Mouse (Mus musculus): ENCODE data around the gene Hoxa13. TPM values are rescaled to one million over a fixed set of nuclear protein-coding genes. Genes with fewer than 3 reads are reported as not detected.

Gene Hoxa13
- polyA plus RNA-seq, 1 experiment from 2014 or later, result not detected

DNA sequence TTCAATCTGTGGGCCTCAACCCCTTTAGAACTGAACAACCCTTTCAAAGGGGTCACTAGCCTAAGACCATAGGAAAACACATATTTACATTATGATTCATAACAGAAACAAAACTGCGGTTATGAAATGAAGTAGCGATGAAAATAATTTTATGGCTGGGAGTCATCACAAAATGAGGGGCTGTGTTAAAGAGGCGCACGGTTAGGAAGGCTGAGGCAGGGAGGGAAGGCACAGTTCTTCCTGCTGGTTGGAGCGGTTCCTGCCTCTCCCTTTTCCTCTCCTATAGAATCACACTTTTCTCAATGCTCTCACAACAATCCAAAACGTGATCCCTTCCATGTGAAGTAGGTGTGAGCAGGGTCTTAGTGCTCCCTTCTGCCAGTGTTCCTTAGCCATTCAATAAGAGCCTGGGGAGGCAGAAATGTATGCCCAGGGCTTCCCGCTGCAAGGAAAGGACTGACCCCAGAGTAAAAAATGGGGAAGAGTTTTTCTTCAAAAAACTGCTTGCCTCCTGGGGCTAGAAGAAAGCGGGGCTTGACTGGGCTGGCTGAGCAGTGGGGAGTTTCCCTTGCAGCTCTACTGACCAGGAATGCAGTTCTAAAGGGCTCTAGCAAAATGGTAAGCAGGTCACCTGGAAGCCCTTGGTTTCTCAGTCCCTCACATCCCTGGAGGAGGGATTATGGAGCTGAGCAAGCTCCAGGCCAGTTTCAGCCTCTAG lies 15.0 kb upstream of the Hoxa13 start:
- Histone ChIP-seq H3K36me3 (ENCODE audit: inconsistent target) (no peaks in the 10 kb centered on the region), H3K4me3 (ENCODE audit: inconsistent target) (no peak overlapping the region), H3K27ac (no peak overlapping the region), H3K79me2 (ENCODE audit: inconsistent target) (no peaks in the 10 kb centered on the region)
- 49% methylated on average over 8 of the region's 8 CpGs for WGBS (ENCODE audit: missing documents)

DNA sequence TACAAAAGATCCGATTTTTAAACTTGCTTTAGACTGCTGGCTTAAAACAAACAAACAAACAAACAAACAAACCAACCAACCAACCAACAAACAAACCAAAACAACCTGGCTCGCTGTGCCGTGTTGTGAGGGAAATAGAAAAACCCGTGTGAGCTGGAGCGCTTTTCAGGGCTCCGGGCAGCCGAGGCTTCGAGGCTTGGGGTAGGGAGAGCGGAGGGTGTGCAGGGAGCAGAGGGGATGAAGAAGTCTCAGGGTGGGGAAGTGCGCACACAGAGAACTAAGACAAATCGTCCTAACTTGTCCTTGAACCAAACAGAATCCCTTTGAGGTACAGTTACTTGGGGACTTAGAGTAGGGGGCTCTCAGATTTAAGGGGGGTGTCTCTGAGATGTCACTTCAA lies 13.9 kb upstream of the Hoxa13 start:
- Histone ChIP-seq H3K27ac (no peak overlapping the region), H3K79me2 (ENCODE audit: inconsistent target) (no peaks in the 10 kb centered on the region), H3K4me3 (ENCODE audit: inconsistent target) (no peak overlapping the region), H3K36me3 (ENCODE audit: inconsistent target) (no peaks in the 10 kb centered on the region)
- 14% methylated on average over 11 of the region's 11 CpGs for WGBS (ENCODE audit: missing documents)

DNA sequence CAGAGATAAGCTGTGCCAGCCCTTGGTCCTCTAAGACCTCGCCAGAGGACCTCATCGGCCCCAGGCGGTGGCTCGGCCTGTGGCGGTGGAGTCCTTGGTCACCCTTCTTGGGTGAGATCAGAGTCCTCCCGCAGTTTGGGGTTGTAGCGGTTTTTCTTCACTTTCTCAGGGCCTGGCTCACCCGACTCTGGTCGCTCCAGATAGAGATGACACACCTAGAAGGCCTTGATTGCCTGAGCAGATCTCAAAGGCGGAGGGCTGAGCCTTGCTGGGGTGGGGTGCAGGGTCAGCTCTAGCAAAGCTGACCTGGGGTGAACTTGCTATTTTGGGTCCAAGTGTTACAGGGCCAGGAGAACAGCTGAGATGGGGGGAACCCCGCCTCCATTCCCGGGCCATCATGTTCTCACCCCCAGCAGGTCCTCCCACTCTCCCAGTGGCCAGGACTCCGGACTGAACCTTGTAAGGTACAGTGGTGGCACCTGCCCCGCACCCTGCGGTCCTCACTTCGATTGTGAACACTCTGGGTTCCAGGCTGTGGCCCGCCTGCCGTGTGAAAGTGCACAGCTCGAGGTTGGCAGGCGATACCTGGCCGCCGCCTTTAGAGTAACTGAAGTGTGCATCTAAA lies 13.1 kb upstream of the Hoxa13 start:
- H3K79me2 ChIP-seq (ENCODE audit: inconsistent target), result no peaks in the 10 kb centered on the region
- no peak overlapping the region for H3K27ac ChIP-seq
- no peaks in the 10 kb centered on the region for H3K36me3 ChIP-seq (ENCODE audit: inconsistent target)
- WGBS (ENCODE audit: missing documents), result 24% methylated on average over 22 of the region's 22 CpGs
- H3K4me3 ChIP-seq (ENCODE audit: inconsistent target), result no peak overlapping the region

DNA sequence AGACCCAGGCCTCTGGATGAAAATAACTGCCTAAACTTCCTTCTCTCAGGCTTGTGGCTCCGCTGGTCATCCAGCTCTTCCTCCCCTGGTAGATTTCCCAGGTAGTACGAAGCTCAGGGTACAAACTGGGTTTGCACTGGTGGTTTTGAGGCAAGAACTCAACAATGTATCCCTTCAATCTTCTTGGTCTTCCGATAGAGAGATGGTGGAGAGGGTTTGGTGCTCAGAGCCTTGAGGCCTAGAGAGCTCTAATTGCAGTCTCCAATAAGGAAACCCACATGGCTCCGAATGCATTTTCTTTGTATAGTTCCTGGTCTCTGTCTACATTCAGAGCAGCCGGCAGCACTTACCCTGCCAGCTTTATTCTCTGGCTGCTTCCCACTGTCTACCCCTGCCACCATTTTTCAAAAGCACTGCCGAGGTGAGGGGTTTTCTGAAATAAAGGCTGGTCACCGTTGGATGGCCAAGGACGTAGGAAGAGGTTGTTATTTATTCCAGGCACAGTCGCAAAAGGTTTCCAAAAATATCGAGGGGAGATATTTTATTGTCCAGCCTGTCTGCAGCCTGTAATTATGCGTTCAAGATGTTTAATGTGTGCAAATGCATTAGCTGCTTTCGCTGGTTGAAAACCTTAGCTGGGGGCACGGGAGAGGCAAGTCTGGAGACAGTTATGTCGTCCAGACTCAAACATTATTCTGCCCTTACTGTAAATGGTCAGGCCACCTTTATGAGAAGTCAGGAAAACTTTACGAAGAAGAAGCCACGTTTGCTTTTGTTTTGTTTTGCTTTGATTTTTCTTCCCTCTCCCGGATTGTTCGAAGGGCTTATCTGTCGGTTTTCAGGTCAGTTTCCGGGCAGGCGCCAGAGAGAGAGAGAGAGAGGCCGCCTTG lies 12.3 kb upstream of the Hoxa13 start:
- Histone ChIP-seq H3K79me2 (ENCODE audit: inconsistent target) (no peaks in the 10 kb centered on the region), H3K27ac (no peak overlapping the region), H3K36me3 (ENCODE audit: inconsistent target) (no peaks in the 10 kb centered on the region), H3K4me3 (ENCODE audit: inconsistent target) (no peak overlapping the region)
- 37% methylated on average over 22 of the region's 22 CpGs for whole genome bisulfite sequencing (ENCODE audit: missing documents)

DNA sequence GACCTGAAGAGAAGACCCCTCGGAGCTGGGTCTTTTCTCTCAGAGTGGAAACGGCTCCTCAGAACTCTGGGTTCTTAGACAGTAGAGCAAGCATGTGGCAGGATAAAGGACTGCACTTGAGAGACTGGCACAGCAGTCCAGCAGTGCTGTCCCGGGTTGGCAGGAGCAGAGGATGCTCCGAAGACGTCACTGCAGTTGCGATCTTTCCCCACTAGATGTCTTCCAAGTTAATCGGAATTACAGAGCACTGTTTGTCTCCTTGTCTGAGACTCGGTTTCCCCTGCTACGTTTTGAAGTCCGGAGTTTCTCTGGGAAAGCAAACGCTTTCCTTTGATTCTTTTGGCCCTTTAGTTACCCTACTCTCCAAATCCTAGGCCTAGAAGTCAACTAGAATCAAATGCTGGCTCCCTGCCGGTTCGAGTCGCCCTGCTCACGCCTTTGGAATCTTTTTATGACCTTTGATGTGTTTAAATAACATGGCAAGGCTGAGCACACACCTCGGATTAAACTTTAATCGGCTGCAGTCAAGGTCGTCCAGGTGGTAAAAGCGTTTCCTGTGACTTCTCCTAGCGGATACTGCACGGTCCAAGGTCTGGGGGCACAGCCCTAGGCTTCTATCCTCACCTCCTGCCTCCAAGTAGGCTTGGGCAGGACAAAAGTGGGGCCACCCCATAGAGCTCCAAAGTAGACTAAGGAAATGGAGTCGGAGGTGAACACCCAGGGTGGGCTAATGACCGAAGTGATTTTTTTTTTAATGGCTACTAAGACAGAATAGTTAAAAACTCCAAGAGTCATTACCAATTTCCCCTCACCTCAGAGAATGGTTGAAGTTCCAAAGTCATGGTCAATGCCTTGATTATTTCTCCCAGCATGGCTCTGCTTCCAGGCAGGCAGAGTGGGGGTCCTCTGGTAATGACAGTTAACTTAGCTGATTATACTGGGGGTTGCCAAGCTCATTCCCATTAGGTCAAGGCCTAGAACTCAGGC lies 10.1 kb upstream of the Hoxa13 start:
- 24% methylated on average over 23 of the region's 23 CpGs for WGBS (ENCODE audit: missing documents)
- H3K27ac ChIP-seq, result no peak overlapping the region
- H3K4me3 ChIP-seq (ENCODE audit: inconsistent target), result no peak overlapping the region
- no peaks in the 10 kb centered on the region for H3K36me3 ChIP-seq (ENCODE audit: inconsistent target)
- H3K79me2 ChIP-seq (ENCODE audit: inconsistent target), result no peaks in the 10 kb centered on the region

DNA sequence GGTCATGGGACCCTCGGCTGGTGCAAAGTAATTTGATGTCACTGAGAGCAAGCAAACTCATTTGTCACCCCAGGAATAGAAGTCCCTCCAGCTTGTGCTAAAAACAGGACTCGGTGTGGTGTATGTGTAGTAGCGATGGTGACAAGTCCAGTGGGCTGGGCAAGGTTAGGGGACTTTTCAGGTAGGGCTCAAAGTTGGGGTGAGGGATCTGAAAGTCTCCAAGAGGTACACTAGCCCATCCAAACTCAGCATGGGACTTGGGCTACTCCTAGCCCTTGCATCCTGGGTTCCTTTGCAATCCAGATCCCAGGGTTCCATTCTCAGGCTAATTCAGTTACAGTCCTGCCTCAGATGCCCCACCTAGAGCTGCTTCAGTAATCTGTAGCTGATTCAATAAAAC lies 8.1 kb upstream of the Hoxa13 start:
- WGBS (ENCODE audit: missing documents), result 31% methylated on average over 3 of the region's 3 CpGs
- Histone ChIP-seq H3K36me3 (ENCODE audit: inconsistent target) (no peaks in the 10 kb centered on the region), H3K79me2 (ENCODE audit: inconsistent target) (no peaks in the 10 kb centered on the region)

DNA sequence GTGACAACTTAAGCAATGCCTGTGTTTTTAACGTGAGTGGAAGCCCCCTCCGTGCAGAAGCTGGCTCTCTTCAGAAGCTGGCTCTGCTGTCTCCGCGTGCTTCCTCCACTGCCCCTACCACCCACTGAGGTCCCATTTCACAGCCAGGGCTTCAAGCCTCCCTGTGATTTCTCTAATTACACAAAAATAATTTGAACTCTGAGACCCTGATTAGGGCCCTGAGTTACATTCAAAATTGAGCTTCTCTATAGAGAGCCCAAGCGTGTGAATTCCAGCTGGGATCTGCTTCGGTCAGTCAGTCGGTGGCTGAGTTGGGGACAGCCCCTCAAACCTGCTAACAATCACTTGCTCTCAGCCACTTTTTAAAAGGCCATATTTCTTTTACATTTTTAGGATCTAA lies 7.7 kb upstream of the Hoxa13 start:
- Histone ChIP-seq H3K36me3 (ENCODE audit: inconsistent target) (no peaks in the 10 kb centered on the region), H3K4me3 (ENCODE audit: inconsistent target) (no peak overlapping the region), H3K27ac (no peak overlapping the region), H3K79me2 (ENCODE audit: inconsistent target) (no peaks in the 10 kb centered on the region)
- WGBS (ENCODE audit: missing documents), result 23% methylated on average over 7 of the region's 7 CpGs

More for the DNA sequence above, 8.1 kb upstream of the Hoxa13 start:
- H3K4me3 ChIP-seq (ENCODE audit: inconsistent target), result no peak overlapping the region
- H3K27ac ChIP-seq, result no peak overlapping the region

DNA sequence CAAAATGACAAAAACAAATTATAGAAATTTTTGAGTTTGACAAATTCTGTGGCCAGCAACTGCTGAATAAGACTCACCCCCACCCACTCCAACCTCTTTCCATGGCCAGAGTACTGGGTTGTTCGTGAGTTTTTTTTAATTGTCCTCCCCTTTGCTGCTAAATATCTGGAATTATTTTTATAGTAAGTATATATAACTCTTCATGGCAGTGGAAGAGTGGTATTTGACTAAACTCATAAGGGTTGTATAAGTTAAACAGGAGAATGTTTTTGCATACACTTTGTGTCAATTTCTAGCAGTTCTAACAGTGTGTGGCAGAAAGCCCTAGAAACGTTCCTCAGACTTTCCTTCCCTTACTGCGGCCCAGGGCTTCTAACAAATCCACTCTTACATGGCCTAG lies 7.0 kb upstream of the Hoxa13 start:
- H3K4me3 ChIP-seq (ENCODE audit: inconsistent target), result no peak overlapping the region
- WGBS (ENCODE audit: missing documents), result 35% methylated on average over 3 of the region's 3 CpGs
- H3K27ac ChIP-seq, result no peak overlapping the region
- no peaks in the 10 kb centered on the region for H3K79me2 ChIP-seq (ENCODE audit: inconsistent target)
- no peaks in the 10 kb centered on the region for H3K36me3 ChIP-seq (ENCODE audit: inconsistent target)

DNA sequence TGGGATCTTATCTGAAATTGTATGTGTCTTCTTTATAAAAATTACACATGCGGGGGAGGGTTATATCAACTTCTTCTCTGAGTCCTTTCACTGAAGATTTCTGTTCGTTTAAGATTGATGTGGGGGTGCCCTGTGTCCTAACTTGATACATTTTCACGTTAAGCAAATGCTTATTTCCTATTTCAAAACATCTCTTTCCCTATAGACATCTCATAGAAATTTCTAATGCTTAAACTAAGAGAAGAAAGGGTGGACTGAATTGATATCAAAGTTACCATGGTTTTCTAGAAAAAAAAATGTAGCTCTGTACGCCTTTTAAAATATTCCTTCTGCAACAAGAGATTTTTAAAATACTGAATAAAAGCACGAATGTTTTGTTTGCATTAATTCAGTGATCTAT lies 6.5 kb upstream of the Hoxa13 start:
- Histone ChIP-seq H3K79me2 (ENCODE audit: inconsistent target) (no peaks in the 10 kb centered on the region), H3K36me3 (ENCODE audit: inconsistent target) (no peaks in the 10 kb centered on the region), H3K4me3 (ENCODE audit: inconsistent target) (no peak overlapping the region), H3K27ac (no peak overlapping the region)
- 31% methylated on average over 5 of the region's 5 CpGs for WGBS (ENCODE audit: missing documents)

DNA sequence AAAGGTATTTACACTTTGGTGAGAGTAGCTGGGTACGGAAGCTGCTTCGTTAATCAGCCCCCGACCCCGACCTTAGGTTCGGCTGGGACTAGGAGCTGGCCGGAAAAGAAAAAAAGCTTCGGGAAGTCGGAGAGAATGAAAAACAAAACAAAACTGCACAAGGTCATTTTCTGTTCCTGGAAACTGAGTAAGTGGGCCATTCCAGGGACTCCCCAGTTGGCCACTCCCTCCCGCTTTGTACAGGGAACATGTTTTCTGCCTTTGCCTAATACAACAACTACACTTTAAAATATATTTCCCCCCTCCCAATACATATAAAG lies 5.9 kb upstream of the Hoxa13 start:
- Histone ChIP-seq H3K4me3 (ENCODE audit: inconsistent target) (no peak overlapping the region), H3K36me3 (ENCODE audit: inconsistent target) (no peaks in the 10 kb centered on the region), H3K79me2 (ENCODE audit: inconsistent target) (no peaks in the 10 kb centered on the region), H3K27ac (no peak overlapping the region)
- 12% methylated on average over 9 of the region's 9 CpGs for WGBS (ENCODE audit: missing documents)

DNA sequence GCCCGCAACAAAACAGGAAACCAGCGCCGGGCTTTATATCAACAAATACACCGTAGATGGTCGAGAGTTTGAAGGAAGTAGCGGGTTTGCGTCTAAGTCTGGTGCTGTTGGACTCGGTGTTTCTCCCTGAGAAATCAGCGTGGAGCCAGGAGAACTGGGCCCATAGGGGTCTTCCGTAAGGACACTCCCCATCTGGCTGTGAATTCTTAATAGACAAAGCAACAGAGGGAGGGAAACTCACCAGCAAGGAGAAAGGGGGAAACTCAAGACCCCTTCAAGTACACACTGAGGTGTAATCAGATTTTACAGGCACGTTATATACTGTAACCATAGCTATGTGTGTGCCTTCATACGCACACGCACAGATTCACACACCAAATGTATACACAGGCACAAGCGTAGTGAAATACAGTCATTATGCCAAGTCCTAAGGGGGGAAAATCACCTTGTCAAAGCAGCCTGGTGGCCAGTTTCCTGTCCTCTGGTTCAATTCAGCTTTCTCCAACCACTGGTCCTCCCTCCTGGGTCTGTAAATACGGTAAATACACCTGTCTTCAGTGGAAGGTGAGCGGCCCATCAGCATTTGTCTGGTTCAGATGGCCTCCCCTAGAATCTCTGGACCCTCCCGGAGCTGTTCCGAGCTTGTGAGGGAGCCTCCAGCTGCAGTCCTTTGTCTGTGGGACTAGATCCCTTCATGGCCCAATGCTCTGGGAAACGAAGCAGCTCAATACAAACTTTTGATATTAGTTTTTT lies 5.4 kb upstream of the Hoxa13 start:
- no peak overlapping the region for H3K27ac ChIP-seq
- H3K79me2 ChIP-seq (ENCODE audit: inconsistent target), result no peaks in the 10 kb centered on the region
- no peaks in the 10 kb centered on the region for H3K36me3 ChIP-seq (ENCODE audit: inconsistent target)
- H3K4me3 ChIP-seq (ENCODE audit: inconsistent target), result no peak overlapping the region
- 3% methylated on average over 19 of the region's 19 CpGs for WGBS (ENCODE audit: missing documents)

DNA sequence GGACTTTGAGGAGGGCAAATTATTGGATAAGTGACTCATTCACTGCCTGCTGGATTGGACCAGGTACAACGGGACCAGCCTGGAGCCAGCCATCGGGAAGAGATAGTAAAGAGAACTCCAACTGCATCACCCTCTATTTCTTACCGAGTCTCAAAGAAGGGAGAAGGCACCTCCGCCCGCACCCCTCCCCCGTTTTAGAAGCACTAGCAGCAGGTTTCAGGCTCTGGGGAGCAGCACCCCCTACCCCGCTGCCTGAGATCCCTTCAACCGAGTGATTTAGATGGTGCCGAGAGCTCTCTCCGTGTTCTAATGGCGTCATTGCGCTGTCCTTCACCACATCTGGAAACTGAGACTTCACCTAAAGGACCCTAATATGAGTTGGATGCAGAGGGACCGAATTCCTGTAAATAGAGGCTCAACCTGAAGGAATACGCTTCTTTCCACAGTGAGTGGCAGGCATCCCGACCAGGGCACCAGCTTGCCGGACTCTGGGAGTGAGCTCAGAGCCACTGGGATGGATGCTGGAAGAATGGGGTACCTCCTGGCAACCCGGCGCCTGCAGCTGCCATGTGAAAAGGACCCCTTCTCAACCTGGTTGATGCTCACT lies 4.7 kb upstream of the Hoxa13 start:
- 8% methylated on average over 18 of the region's 18 CpGs for WGBS (ENCODE audit: missing documents)
- Histone ChIP-seq H3K4me3 (ENCODE audit: inconsistent target) (no peak overlapping the region), H3K36me3 (ENCODE audit: inconsistent target) (no peaks in the 10 kb centered on the region), H3K79me2 (ENCODE audit: inconsistent target) (no peaks in the 10 kb centered on the region), H3K27ac (no peak overlapping the region)

DNA sequence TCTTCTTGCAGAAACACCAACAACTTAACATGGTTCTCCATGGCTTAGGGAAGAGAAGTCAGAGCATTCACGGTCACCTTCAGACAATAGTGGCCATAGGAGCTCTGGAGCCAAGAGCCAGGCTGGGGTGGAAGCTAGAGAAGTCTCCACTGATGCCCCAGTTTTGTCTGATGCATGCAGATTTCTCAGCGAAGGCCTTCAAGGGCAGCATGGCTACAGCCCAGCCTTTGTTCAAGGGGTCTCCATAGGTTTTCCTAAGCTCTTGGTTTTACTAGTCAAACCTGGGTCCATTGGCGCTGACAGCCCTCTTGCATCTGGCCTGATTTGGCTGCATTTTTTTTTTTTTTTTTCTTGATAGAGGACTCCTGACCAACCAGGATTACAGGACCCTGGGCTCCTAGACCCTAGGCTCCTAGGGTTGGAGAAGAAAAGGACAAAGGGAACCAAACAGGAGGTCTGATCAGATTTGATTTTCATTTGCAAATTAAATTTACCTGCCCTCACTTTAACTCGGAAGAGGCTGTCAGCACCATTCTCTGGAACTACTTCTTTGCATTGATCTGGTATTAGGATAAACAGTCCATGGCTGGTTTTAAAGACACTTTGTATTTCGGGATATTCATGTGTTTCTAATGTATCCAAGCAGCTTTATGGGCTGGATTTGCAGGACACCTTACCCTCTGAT lies 3.6 kb upstream of the Hoxa13 start:
- Histone ChIP-seq H3K27ac (no peak overlapping the region), H3K79me2 (ENCODE audit: inconsistent target) (no peaks in the 10 kb centered on the region), H3K36me3 (ENCODE audit: inconsistent target) (no peaks in the 10 kb centered on the region), H3K4me3 (ENCODE audit: inconsistent target) (no peak overlapping the region)
- 20% methylated on average over 5 of the region's 5 CpGs for WGBS (ENCODE audit: missing documents)
